Mouse (Mus musculus): ENCODE measurements around the gene Ankmy2. TPM values are rescaled to one million over a fixed set of nuclear protein-coding genes. Genes with fewer than 3 reads are reported as not detected.

Gene Ankmy2
- polyA plus RNA-seq, 1 experiment: 16.9 TPM

- Histone ChIP-seq H3K4me1 (ENCODE audit: control insufficient read depth, insufficient read depth, low read length) (0 out of 2 replicates have a peak, but pooled peaks cover 5% of the 10 kb centered on the region), H3K27ac (ENCODE audit: insufficient read depth, low read depth, low read length) (0 out of 2 replicates have a peak overlapping the region, but pooled peaks have one; percentile 31), H3K27me3 (replicated peaks; ENCODE audit: control insufficient read depth, insufficient read depth, low read length) (no peaks in the 10 kb centered on the region), H3K36me3 (ENCODE audit: control insufficient read depth, insufficient read depth, low read length) (peaks cover 7% of the 10 kb centered on the region), H3K4me3 (ENCODE audit: insufficient read depth, low read depth, low read length) (no peak overlapping the region)
- TF ChIP-seq CTCF (conservative IDR thresholded peaks at IDR 0.05; ENCODE audit: insufficient read depth, insufficient read length, low read depth, low read length): no peak
- TF ChIP-seq POLR2A (IDR thresholded peaks at IDR 0.05; ENCODE audit: low read depth, low read length): no peak
- DNase-seq: peak; percentile 34
- WGBS: 48% methylated on average over 5 of the region's 5 CpGs
Measured at GRCm38 (mm10) chr12:36126049-36126448, 30.9 kb upstream of the Ankmy2 start.

GRCm38 (mm10) chr12:36129826-36130225 is 27.1 kb upstream of the Ankmy2 start:
- H3K36me3 ChIP-seq (ENCODE audit: control insufficient read depth, insufficient read depth, low read length): peaks cover 7% of the 10 kb centered on the region
- no peaks in the 10 kb centered on the region for H3K27me3 ChIP-seq (replicated peaks; ENCODE audit: control insufficient read depth, insufficient read depth, low read length)
- no peak for DNase-seq
- H3K4me3 ChIP-seq (ENCODE audit: insufficient read depth, low read depth, low read length): no peak overlapping the region
- TF ChIP-seq CTCF (conservative IDR thresholded peaks at IDR 0.05; ENCODE audit: insufficient read depth, insufficient read length, low read depth, low read length): no peak
- no peak for TF ChIP-seq POLR2A (IDR thresholded peaks at IDR 0.05; ENCODE audit: low read depth, low read length)
- H3K4me1 ChIP-seq (ENCODE audit: control insufficient read depth, insufficient read depth, low read length): 0 out of 2 replicates have a peak, but pooled peaks cover 5% of the 10 kb centered on the region
- 95% methylated on average over 5 of the region's 5 CpGs for WGBS
- no peak overlapping the region for H3K27ac ChIP-seq (ENCODE audit: insufficient read depth, low read depth, low read length)

DNA sequence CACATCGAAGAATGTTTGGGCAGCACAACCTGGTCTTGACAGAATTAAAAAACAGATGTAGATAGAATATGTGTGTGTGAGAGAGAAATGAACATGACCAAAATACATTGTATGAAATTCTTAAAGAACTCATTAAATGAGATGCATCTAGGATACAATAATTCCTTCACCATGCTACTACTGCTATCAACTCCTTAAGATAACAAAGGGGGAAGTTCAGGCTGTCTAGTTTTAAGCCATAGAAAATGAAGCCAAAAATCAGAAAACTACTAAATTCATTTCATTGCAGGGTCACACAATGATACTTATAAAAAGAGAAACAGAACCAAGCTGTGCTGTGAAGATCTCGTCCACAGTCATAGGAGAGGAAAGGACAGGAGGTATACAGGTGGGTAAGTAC is 24.7 kb upstream of the Ankmy2 start:
- no peaks in the 10 kb centered on the region for H3K27me3 ChIP-seq (replicated peaks; ENCODE audit: control insufficient read depth, insufficient read depth, low read length)
- no peak overlapping the region for H3K27ac ChIP-seq (ENCODE audit: insufficient read depth, low read depth, low read length)
- no peak for DNase-seq
- no peaks in the 10 kb centered on the region for H3K4me1 ChIP-seq (ENCODE audit: control insufficient read depth, insufficient read depth, low read length)
- H3K4me3 ChIP-seq (ENCODE audit: insufficient read depth, low read depth, low read length): no peak overlapping the region
- no peak for TF ChIP-seq POLR2A (IDR thresholded peaks at IDR 0.05; ENCODE audit: low read depth, low read length)
- TF ChIP-seq CTCF (conservative IDR thresholded peaks at IDR 0.05; ENCODE audit: insufficient read depth, insufficient read length, low read depth, low read length): no peak
- peaks cover 7% of the 10 kb centered on the region for H3K36me3 ChIP-seq (ENCODE audit: control insufficient read depth, insufficient read depth, low read length)
- 95% methylated on average over 2 of the region's 2 CpGs for WGBS

DNA sequence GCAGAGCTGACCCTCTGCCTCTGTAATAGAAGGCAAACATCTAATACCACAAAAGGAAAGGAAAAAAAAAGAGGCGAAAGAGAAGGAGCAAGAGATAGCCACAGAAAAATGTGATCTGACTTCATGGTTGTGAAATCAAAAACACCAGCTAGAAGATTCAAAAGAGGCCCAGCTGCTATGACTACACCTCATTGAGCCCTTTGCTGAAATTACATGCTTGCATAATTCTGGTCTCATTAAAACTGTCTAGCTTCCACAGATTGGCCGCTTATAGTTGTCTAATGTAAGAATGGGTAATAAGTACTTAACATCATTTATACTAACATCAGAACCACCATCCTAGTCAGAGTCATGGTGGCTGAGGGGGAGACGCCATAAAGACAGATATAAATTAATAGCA is 24.2 kb upstream of the Ankmy2 start:
- 78% methylated on average over 3 of the region's 3 CpGs for WGBS
- H3K36me3 ChIP-seq (ENCODE audit: control insufficient read depth, insufficient read depth, low read length): peaks cover 7% of the 10 kb centered on the region

GRCm38 (mm10) chr12:36133547-36133946 is 23.4 kb upstream of the Ankmy2 start:
- WGBS: 83% methylated on average over 5 of the region's 5 CpGs
- Histone ChIP-seq H3K36me3 (ENCODE audit: control insufficient read depth, insufficient read depth, low read length) (peaks cover 7% of the 10 kb centered on the region), H3K27me3 (replicated peaks; ENCODE audit: control insufficient read depth, insufficient read depth, low read length) (no peaks in the 10 kb centered on the region), H3K27ac (ENCODE audit: insufficient read depth, low read depth, low read length) (no peak overlapping the region), H3K4me1 (ENCODE audit: control insufficient read depth, insufficient read depth, low read length) (no peaks in the 10 kb centered on the region), H3K4me3 (ENCODE audit: insufficient read depth, low read depth, low read length) (no peak overlapping the region)
- no peak for TF ChIP-seq CTCF (conservative IDR thresholded peaks at IDR 0.05; ENCODE audit: insufficient read depth, insufficient read length, low read depth, low read length)
- no peak for DNase-seq

More for the DNA sequence above, 24.2 kb upstream of the Ankmy2 start:
- DNase-seq: no peak
- TF ChIP-seq POLR2A (IDR thresholded peaks at IDR 0.05; ENCODE audit: low read depth, low read length) (no peak), CTCF (conservative IDR thresholded peaks at IDR 0.05; ENCODE audit: insufficient read depth, insufficient read length, low read depth, low read length) (no peak)
- no peaks in the 10 kb centered on the region for H3K27me3 ChIP-seq (replicated peaks; ENCODE audit: control insufficient read depth, insufficient read depth, low read length)
- no peak overlapping the region for H3K4me3 ChIP-seq (ENCODE audit: insufficient read depth, low read depth, low read length)
- H3K4me1 ChIP-seq (ENCODE audit: control insufficient read depth, insufficient read depth, low read length): no peaks in the 10 kb centered on the region
- H3K27ac ChIP-seq (ENCODE audit: insufficient read depth, low read depth, low read length): no peak overlapping the region

- 90% methylated on average over 5 of the region's 5 CpGs for WGBS
- Histone ChIP-seq H3K4me3 (ENCODE audit: insufficient read depth, low read depth, low read length) (no peak overlapping the region), H3K4me1 (ENCODE audit: control insufficient read depth, insufficient read depth, low read length) (no peaks in the 10 kb centered on the region), H3K27ac (ENCODE audit: insufficient read depth, low read depth, low read length) (no peak overlapping the region), H3K27me3 (replicated peaks; ENCODE audit: control insufficient read depth, insufficient read depth, low read length) (no peaks in the 10 kb centered on the region), H3K36me3 (ENCODE audit: control insufficient read depth, insufficient read depth, low read length) (peaks cover 6% of the 10 kb centered on the region)
- DNase-seq: no peak
- no peak for TF ChIP-seq POLR2A (IDR thresholded peaks at IDR 0.05; ENCODE audit: low read depth, low read length)
- TF ChIP-seq CTCF (conservative IDR thresholded peaks at IDR 0.05; ENCODE audit: insufficient read depth, insufficient read length, low read depth, low read length): no peak
Measured at GRCm38 (mm10) chr12:36134111-36134510, 22.8 kb upstream of the Ankmy2 start.

DNA sequence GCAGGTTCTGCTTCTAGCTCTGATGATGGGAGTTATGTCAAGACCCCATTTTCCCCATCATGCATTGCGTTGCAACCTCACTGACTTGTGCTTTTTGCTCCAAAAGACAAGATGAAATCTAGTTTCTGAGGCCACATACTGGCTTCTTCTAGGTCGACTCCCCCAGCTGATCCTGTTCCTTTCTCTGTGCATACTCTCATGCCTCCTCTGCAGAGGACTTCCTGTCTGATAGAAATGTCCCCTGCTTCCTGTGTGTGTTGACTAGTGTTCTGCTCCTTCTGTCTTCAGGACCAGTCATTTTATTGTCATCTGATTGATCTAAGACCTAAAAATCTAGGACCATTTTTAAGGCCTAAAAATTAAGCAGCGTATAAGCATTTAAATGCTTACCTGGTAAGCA is 21.5 kb upstream of the Ankmy2 start:
- WGBS: 84% methylated on average over 3 of the region's 3 CpGs
- TF ChIP-seq POLR2A (IDR thresholded peaks at IDR 0.05; ENCODE audit: low read depth, low read length): no peak
- no peak for TF ChIP-seq CTCF (conservative IDR thresholded peaks at IDR 0.05; ENCODE audit: insufficient read depth, insufficient read length, low read depth, low read length)
- Histone ChIP-seq H3K4me1 (ENCODE audit: control insufficient read depth, insufficient read depth, low read length) (no peaks in the 10 kb centered on the region), H3K27me3 (replicated peaks; ENCODE audit: control insufficient read depth, insufficient read depth, low read length) (no peaks in the 10 kb centered on the region), H3K27ac (ENCODE audit: insufficient read depth, low read depth, low read length) (no peak overlapping the region), H3K36me3 (ENCODE audit: control insufficient read depth, insufficient read depth, low read length) (no peaks in the 10 kb centered on the region; the same call in 1 of the 2 replicates), H3K4me3 (ENCODE audit: insufficient read depth, low read depth, low read length) (no peak overlapping the region)
- DNase-seq: no peak

Measured in kidney, adult 2 months (tissue).